Mouse (Mus musculus): ENCODE measurements around the gene Clip2.

GRCm38 (mm10) chr5:134466296-134467029, 85.8 kb downstream of the Clip2 start:
- TF ChIP-seq POLR2A (IDR thresholded peaks at IDR 0.05; ENCODE audit: low read depth, low read length), result no peak
- TF ChIP-seq CTCF (IDR thresholded peaks at IDR 0.05; ENCODE audit: extremely low read depth, insufficient read depth, insufficient read length, insufficient replicate concordance), result no peak
